Mouse (Mus musculus): ENCODE measurements at regions not wholly inside any gene's neighbourhood (a gene's known extent, or its start where the extent isn't known, plus 50 kb on each side); places are given as distances from the start of the nearest gene placed in this dataset.

DNA sequence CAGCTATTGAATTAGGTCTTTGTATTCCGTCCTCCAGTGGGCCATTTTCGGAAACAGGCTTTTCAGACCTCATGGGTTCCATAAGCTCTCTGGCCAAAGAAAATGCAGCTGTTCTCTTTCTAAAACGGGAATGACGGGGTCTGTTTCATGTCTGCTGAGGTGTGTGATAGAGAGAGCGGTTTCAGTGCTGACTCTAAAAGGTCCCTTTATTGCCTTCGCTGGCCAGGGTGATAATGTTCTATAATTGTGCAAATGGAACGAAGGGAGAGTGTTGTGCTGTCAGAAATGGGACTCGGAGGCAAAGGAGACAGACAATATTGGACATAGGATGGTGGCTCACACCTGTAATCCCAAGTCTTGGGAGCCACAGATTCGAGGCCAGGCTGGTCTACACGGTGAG is 53.5 kb upstream of the Osbpl8 start:
- in situ Hi-C loops (cut with MboI, MseI), result loop anchor here (5.0 kb wide), 1 partner anchor 36 kb away; no protein-coding TSS in a partner anchor

GRCm38 (mm10) chr10:111108658-111109633 is 55.6 kb upstream of the Osbpl8 start:
- in situ Hi-C loops (cut with MboI, MseI), result loop anchor here (5.0 to 10.0 kb wide), 2 partner anchors 94 to 113 kb away; partner anchors contain the start of gene Zdhhc17

- in situ Hi-C loops (cut with MboI, MseI), result loop anchor here (5.0 to 10.0 kb wide), 2 partner anchors 93 to 114 kb away; partner anchors contain the start of gene Zdhhc17
Measured at GRCm38 (mm10) chr10:111107852-111108251, 56.7 kb upstream of the Osbpl8 start.

DNA sequence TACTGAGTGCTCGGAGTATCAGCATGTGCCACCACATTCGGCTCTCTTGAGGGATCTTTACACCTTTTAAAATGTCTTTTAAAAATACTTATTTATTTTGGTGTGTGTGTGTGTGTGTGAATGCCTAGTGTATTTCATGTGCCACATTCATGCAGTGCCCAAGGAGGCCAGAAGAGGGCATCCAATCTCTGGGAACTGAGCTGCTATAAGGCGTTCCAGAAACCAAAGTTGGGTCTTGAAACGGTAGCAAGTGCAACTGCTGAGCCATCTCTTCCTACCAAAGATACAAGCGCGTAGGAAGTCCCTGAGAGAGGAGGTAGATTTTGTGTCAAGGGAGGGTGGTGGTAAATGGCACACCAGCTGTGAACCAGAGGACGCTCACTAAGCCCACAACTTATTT is 57.2 kb upstream of the Osbpl8 start:
- in situ Hi-C loops (cut with MboI, MseI), result loop anchor here (5.0 to 10.0 kb wide), 2 partner anchors 93 to 115 kb away; partner anchors contain the start of gene Zdhhc17

- in situ Hi-C loops (cut with MboI, MseI), result loop anchor here (5.0 to 10.0 kb wide), 2 partner anchors 92 to 116 kb away; partner anchors contain the start of gene Zdhhc17
Measured at GRCm38 (mm10) chr10:111106411-111106810, 58.1 kb upstream of the Osbpl8 start.

DNA sequence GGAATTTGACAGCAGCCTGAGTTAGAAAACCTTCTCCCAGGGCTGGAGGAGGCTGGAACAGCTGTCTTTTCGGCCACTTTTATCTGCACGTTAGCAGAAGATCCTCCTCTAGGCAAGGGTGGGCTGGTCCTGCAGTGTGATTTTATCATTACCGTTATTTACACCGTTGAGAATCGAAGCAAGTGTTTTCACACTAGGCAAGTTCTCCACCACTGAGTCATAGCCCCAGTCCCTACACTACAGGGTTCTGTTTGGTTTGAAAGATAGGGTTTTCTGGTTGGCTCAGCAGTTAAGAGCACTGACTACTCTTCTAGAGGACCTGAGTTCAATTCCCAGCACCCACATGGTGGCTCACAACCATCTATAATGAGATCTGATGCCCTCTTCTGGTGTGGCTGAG is 58.9 kb upstream of the Osbpl8 start:
- in situ Hi-C loops (cut with MboI, MseI), result loop anchor here (5.0 to 10.0 kb wide), 2 partner anchors 91 to 117 kb away; partner anchors contain the start of gene Zdhhc17

- in situ Hi-C loops (cut with MboI, MseI), result loop anchor here (10.0 kb wide), 1 partner anchor 89 kb away; the partner anchor contains the start of gene Zdhhc17
Measured at GRCm38 (mm10) chr10:111103512-111103911, 61.0 kb upstream of the Osbpl8 start.

GRCm38 (mm10) chr10:111103086-111103485 is 61.5 kb upstream of the Osbpl8 start:
- in situ Hi-C loops (cut with MboI, MseI), result loop anchor here (10.0 kb wide), 1 partner anchor 88 kb away; the partner anchor contains the start of gene Zdhhc17

- in situ Hi-C loops (cut with MboI, MseI), result loop anchor here (10.0 kb wide), 1 partner anchor 87 kb away; the partner anchor contains the start of gene Zdhhc17
Measured at GRCm38 (mm10) chr10:111101901-111102761, 62.4 kb upstream of the Osbpl8 start.

DNA sequence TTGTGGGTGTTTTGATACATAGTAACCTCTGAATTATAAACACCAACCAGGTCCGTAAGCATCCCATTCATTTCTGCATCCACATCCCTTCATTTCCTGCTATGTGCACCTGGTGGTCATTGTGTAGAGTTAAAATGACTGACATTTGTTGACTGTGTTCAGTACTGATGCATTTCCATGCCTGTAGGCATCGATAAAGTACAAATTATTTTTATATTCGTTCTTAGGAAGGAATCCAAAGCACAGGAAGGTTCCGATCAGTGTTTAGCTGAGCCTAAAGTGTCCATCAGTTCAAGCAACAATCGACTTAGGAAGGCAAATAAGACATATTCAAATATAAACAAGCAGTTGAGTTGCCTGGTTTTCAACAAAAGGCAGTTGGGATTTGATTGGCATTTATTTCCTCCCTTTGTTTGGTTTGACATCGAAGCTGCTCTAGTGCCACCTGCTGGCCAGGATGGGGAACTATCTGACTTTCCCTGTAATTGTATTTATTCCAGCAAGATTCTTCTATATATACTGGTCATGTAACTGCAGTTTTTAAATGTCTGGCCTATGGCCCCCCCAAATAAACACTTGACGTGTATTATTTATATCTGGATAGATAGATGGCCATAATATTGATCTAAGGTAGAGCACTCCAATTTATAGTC is 64.6 kb upstream of the Osbpl8 start:
- in situ Hi-C loops (cut with MboI, MseI), result loop anchor here (10.0 to 25.0 kb wide), 3 partner anchors 85 to 313 kb away; partner anchors contain the start of gene Zdhhc17

- in situ Hi-C loops (cut with MboI, MseI), result loop anchor here (10.0 to 25.0 kb wide), 2 partner anchors 114 to 312 kb away; no protein-coding TSS in a partner anchor
Measured at GRCm38 (mm10) chr10:111099059-111099811, 65.3 kb upstream of the Osbpl8 start.

DNA sequence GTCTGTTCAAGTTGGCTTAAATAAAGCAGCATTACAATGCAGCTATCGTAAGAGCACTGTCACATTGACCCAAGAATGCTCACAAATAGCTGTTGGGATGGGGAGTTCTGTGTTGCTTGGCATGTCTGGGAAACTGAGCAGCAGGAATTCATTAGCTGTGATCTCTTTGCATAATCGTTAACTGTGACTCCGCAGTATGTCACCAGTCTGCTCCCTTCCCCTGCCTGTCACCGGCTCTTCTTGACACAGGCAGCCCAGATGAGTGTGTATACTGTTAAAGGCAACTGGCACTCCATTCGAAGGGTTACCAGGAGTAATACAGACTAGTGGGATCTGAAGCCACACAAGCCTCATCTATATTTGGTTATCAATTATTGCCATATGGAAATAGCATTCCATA is 67.3 kb upstream of the Osbpl8 start:
- in situ Hi-C loops (cut with MboI, MseI), result loop anchor here (10.0 to 25.0 kb wide), 2 partner anchors 112 to 310 kb away; no protein-coding TSS in a partner anchor

DNA sequence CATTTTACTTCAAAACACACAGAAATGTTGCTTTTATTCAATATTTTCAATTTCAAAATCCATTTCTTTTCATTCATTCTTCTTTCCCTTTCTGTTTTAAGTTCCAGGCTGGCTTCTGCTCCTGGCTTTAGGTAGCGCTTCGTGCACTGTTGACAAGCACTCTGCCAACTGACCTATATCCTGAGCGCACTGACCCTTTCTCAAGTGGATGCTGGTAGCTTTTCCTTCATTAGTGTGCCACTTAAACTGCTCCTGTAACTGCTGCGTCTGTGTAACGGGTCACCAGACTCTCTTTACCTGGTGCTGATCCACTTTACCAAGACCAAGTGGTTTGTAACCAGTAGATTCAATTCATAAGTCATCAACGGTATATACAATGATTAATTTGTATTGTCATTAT is 67.7 kb upstream of the Osbpl8 start:
- in situ Hi-C loops (cut with MboI, MseI), result loop anchor here (10.0 to 25.0 kb wide), 2 partner anchors 112 to 310 kb away; no protein-coding TSS in a partner anchor

DNA sequence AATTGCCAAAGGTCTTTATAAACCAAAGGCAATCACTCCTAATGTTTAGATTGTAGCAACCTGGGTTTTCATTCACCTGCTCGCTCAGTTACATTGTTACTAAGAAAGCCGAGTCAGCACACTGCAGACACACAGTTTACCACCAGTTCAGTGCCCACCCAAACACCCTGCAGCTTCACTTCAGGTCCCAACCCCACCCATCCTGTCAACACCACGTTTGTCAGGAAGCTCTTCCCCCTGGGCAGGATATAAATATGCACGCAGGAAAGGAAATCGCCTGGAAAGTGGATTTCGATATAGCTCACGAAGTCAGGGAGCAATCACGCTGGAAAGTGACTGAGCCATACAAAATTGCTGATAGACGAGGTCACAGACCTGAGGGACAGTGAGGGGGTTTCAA is 70.1 kb upstream of the Osbpl8 start:
- in situ Hi-C loops (cut with MboI, MseI), result loop anchor here (10.0 to 25.0 kb wide), 2 partner anchors 110 to 307 kb away; no protein-coding TSS in a partner anchor

DNA sequence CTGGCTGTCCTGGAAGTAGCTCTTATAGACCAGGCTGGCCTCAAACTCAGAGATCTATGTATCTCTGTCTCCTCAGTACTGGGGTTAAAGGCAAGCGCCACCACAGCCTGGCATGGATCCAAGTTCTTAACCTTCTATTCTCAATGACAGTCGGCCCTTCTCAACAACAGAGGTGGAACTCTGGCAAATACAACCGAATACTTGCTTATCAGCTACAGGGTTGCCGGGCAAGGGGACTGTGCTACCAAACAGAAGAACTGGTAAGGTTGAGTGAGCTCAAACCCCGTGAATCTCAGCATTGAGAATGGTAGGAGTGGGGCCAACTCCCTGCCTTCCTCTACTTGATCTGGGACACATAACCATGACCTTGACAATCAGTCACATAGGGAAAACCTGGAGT is 75.2 kb upstream of the Osbpl8 start:
- in situ Hi-C loops (cut with MboI, MseI), result loop anchor here (25.0 kb wide), 1 partner anchor 302 kb away; no protein-coding TSS in a partner anchor

DNA sequence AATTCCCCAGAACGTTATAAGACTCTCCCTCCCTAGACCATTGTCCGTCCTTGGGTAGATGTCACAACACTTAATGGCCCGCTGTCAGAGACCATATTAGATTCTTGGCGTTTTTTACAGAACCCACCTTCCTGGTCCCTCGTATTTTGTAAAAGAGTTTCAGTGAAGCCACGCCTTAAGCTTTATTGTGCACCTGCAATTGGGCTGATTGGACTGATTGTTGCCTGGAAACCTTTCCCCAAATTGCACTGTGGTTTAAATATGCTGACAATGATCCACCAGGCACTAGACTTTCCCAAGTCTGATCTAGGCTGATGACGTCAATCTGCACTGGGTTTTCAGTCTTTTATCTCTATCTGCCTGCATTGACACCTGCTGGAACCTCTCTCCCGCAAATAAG is 75.6 kb upstream of the Zdhhc17 start:
- in situ Hi-C loops (cut with MboI, MseI), result loop anchor here (25.0 kb wide), 1 partner anchor 298 kb away; no protein-coding TSS in a partner anchor

GRCm38 (mm10) chr10:111084267-111084780 is 74.4 kb upstream of the Zdhhc17 start:
- in situ Hi-C loops (cut with MboI, MseI), result loop anchor here (25.0 kb wide), 1 partner anchor 297 kb away; no protein-coding TSS in a partner anchor

GRCm38 (mm10) chr10:111083861-111084260 is 73.9 kb upstream of the Zdhhc17 start:
- in situ Hi-C loops (cut with MboI, MseI), result loop anchor here (25.0 kb wide), 1 partner anchor 297 kb away; no protein-coding TSS in a partner anchor

- in situ Hi-C loops (cut with MboI, MseI), result loop anchor here (25.0 kb wide), 1 partner anchor 296 kb away; no protein-coding TSS in a partner anchor
Measured at GRCm38 (mm10) chr10:111083338-111083737, 73.4 kb upstream of the Zdhhc17 start.
